Mouse (Mus musculus): Measurements from ENCODE around the gene Mical1.

- TF ChIP-seq ETS1 (IDR thresholded peaks at IDR 0.05; ENCODE audit: low read depth, low read length) = no peak
- no peak for TF ChIP-seq POLR2A (IDR thresholded peaks at IDR 0.05; ENCODE audit: control insufficient read depth in 1 of 2, insufficient read depth in 1 of 2, low read depth in 1 of 2, low read length in 2 of 2, poor library complexity in 1 of 2)
- TF ChIP-seq CTCF (IDR thresholded peaks at IDR 0.05 in 2 of 3, conservative IDR thresholded peaks at IDR 0.05 in 1 of 3; ENCODE audit: control insufficient read depth in 1 of 3, insufficient read depth in 1 of 3, low read depth in 2 of 3, low read length in 3 of 3, poor library complexity in 1 of 3, severe bottlenecking in 1 of 3) = no peak
- TF ChIP-seq EP300 (IDR thresholded peaks at IDR 0.05; ENCODE audit: low read depth in 1 of 2, low read length in 2 of 2) = no peak
- no peak for TF ChIP-seq CHD1 (IDR thresholded peaks at IDR 0.05; ENCODE audit: low read depth, low read length)
These were observed 15.0 kb downstream of the Mical1 start for GRCm38 (mm10) chr10:41491111-41491510.
